Mouse (Mus musculus): ENCODE measurements at regions not wholly inside any gene's neighbourhood (a gene's known extent, or its start where the extent isn't known, plus 50 kb on each side); places are given as distances from the start of the nearest gene placed in this dataset.
A peak's percentile ranks its signal among the peaks of the same experiment; 100 is the strongest.

GRCm38 (mm10) chr11:27070381-27070780 is 476.6 kb upstream of the Vrk2 start:
- H3K9ac ChIP-seq (ENCODE audit: insufficient read depth, low read depth) = no peak overlapping the region
- no peak overlapping the region for H3K27ac ChIP-seq (ENCODE audit: insufficient read depth, low read depth)
- no peak overlapping the region for H3K4me2 ChIP-seq (ENCODE audit: insufficient read depth, low read depth, poor library complexity, severe bottlenecking)
- no peaks in the 10 kb centered on the region for H3K36me3 ChIP-seq (replicated peaks in 1 of 2; ENCODE audit: control insufficient read depth in 1 of 2, insufficient read depth in 1 of 2, low read length in 1 of 2)
- DNase-seq (ENCODE audit: extremely low read depth) = no peak
- TF ChIP-seq ETS1 (conservative IDR thresholded peaks at IDR 0.05; ENCODE audit: low read depth, low read length) (no peak), JUN (IDR thresholded peaks at IDR 0.05; ENCODE audit: insufficient read depth, low read depth, low read length) (no peak), SMC3 (IDR thresholded peaks at IDR 0.05; ENCODE audit: low read depth, low read length) (no peak), MEF2A (IDR thresholded peaks at IDR 0.05; ENCODE audit: borderline replicate concordance, low read depth, low read length) (no peak), NRF1 (IDR thresholded peaks at IDR 0.05; ENCODE audit: low read depth, low read length) (no peak)
- in situ Hi-C loops (cut with MboI; ENCODE audit: low pct_ligation_motif_present, low pct_unique_long_range_greater_than_20kb, low sequenced_read_pairs) = no loop called here
- no peaks in the 10 kb centered on the region for H3K79me2 ChIP-seq (replicated peaks; ENCODE audit: control insufficient read depth, extremely low read depth, insufficient read depth, poor library complexity, severe bottlenecking)
- no peaks in the 10 kb centered on the region for H3K9me3 ChIP-seq (replicated peaks; ENCODE audit: low read length)
- H3K4me3 ChIP-seq (replicated peaks in 1 of 3; ENCODE audit: low read depth in 2 of 3, low read length in 2 of 3, poor library complexity in 1 of 3) = no peak overlapping the region
- no peaks in the 10 kb centered on the region for H3K4me1 ChIP-seq (ENCODE audit: control insufficient read depth in 1 of 2, insufficient read depth in 2 of 2)
- dilution Hi-C loops (cut with MboI; ENCODE audit: extremely low pct_ligation_motif_present, extremely low pct_unique_long_range_greater_than_20kb, low sequenced_read_pairs) = no loop called here
- H3K27me3 ChIP-seq (replicated peaks) = no peaks in the 10 kb centered on the region

GRCm38 (mm10) chr11:27027243-27027852 is 433.5 kb upstream of the Vrk2 start:
- dilution Hi-C loops (cut with MboI; ENCODE audit: extremely low pct_ligation_motif_present, extremely low pct_unique_long_range_greater_than_20kb, low sequenced_read_pairs) (no loop called here), in situ Hi-C loops (cut with MboI; ENCODE audit: low pct_ligation_motif_present, low pct_unique_long_range_greater_than_20kb, low sequenced_read_pairs) (no loop called here)
- H3K4me3 ChIP-seq (replicated peaks in 1 of 3; ENCODE audit: low read depth in 2 of 3, low read length in 2 of 3, poor library complexity in 1 of 3) = no peak overlapping the region
- TF ChIP-seq POLR2AphosphoS2 (IDR thresholded peaks at IDR 0.05; ENCODE audit: low read depth, low read length) = no peak
- 0 out of 2 replicates have a peak, but pooled peaks have one; percentile 32 for TF ChIP-seq MAFK (IDR thresholded peaks at IDR 0.05; ENCODE audit: insufficient replicate concordance, low read length)
- no peak overlapping the region for H3K9ac ChIP-seq (ENCODE audit: insufficient read depth, low read depth)
- peaks cover 0 to 18% of the 10 kb centered on the region in 2 experiments; a peak in 2 of 4 replicates for H3K4me1 ChIP-seq (ENCODE audit: control insufficient read depth in 1 of 2, insufficient read depth in 2 of 2)
- no peaks in the 10 kb centered on the region for H3K79me2 ChIP-seq (replicated peaks; ENCODE audit: control insufficient read depth, extremely low read depth, insufficient read depth, poor library complexity, severe bottlenecking)
- DNase-seq (ENCODE audit: extremely low read depth) = peak; percentile 37
- H3K27ac ChIP-seq (ENCODE audit: insufficient read depth, low read depth) = no peak overlapping the region
- no peaks in the 10 kb centered on the region for H3K27me3 ChIP-seq (replicated peaks)
- H3K9me3 ChIP-seq (replicated peaks; ENCODE audit: low read length) = peaks cover 5% of the 10 kb centered on the region
- H3K36me3 ChIP-seq (replicated peaks in 1 of 2; ENCODE audit: control insufficient read depth in 1 of 2, insufficient read depth in 1 of 2, low read length in 1 of 2) = no peaks in the 10 kb centered on the region
- no peak overlapping the region for H3K4me2 ChIP-seq (ENCODE audit: insufficient read depth, low read depth, poor library complexity, severe bottlenecking)

- Histone ChIP-seq H3K36me3 (replicated peaks in 1 of 2; ENCODE audit: control insufficient read depth in 1 of 2, insufficient read depth in 1 of 2, low read length in 1 of 2) (no peaks in the 10 kb centered on the region), H3K4me2 (ENCODE audit: insufficient read depth, low read depth, poor library complexity, severe bottlenecking) (no peak overlapping the region)
Measured at GRCm38 (mm10) chr11:27025500-27025899, 431.7 kb upstream of the Vrk2 start.

More at GRCm38 (mm10) chr11:27025500-27025899, 431.7 kb upstream of the Vrk2 start:
- Histone ChIP-seq H3K9me3 (replicated peaks; ENCODE audit: low read length) (peaks cover 2% of the 10 kb centered on the region), H3K27me3 (replicated peaks) (no peaks in the 10 kb centered on the region), H3K27ac (ENCODE audit: insufficient read depth, low read depth) (no peak overlapping the region), H3K4me1 (ENCODE audit: control insufficient read depth in 1 of 2, insufficient read depth in 2 of 2) (peaks cover 0 to 14% of the 10 kb centered on the region in 2 experiments; a peak in 2 of 4 replicates), H3K79me2 (replicated peaks; ENCODE audit: control insufficient read depth, extremely low read depth, insufficient read depth, poor library complexity, severe bottlenecking) (no peaks in the 10 kb centered on the region), H3K9ac (ENCODE audit: insufficient read depth, low read depth) (no peak overlapping the region), H3K4me3 (replicated peaks in 1 of 3; ENCODE audit: low read depth in 2 of 3, low read length in 2 of 3, poor library complexity in 1 of 3) (no peak overlapping the region)
- TF ChIP-seq USF1 (IDR thresholded peaks at IDR 0.05; ENCODE audit: low read depth, low read length) (no peak), SMC3 (IDR thresholded peaks at IDR 0.05; ENCODE audit: low read depth, low read length) (no peak), RCOR1 (conservative IDR thresholded peaks at IDR 0.05; ENCODE audit: low read depth, low read length) (no peak), JUND (conservative IDR thresholded peaks at IDR 0.05; ENCODE audit: low read depth, low read length) (no peak), ZKSCAN1 (IDR thresholded peaks at IDR 0.05; ENCODE audit: borderline replicate concordance, low read depth, low read length) (no peak), MYC (IDR thresholded peaks at IDR 0.05; ENCODE audit: low read depth, low read length) (no peak), ELF1 (IDR thresholded peaks at IDR 0.05; ENCODE audit: low read depth, low read length) (no peak), MAX (IDR thresholded peaks at IDR 0.05; ENCODE audit: low read length) (no peak), PAX5 (IDR thresholded peaks at IDR 0.05; ENCODE audit: low read length) (no peak), BHLHE40 (IDR thresholded peaks at IDR 0.05; ENCODE audit: low read depth, low read length) (no peak), ETS1 (conservative IDR thresholded peaks at IDR 0.05; ENCODE audit: low read depth, low read length) (no peak)
- DNase-seq (ENCODE audit: extremely low read depth) = no peak
- in situ Hi-C loops (cut with MboI; ENCODE audit: low pct_ligation_motif_present, low pct_unique_long_range_greater_than_20kb, low sequenced_read_pairs) = no loop called here
- dilution Hi-C loops (cut with MboI; ENCODE audit: extremely low pct_ligation_motif_present, extremely low pct_unique_long_range_greater_than_20kb, low sequenced_read_pairs) = no loop called here

All from CH12.LX (cell line).